Mouse (Mus musculus) liver, embryonic 14.5 days (tissue): Measurements from ENCODE around the gene Gpd2. TPM values are rescaled to one million over a fixed set of nuclear protein-coding genes. Genes with fewer than 3 reads are reported as not detected.

Experiments used
- ATAC-seq: fragments of 200-750 bp; cut with Nextera tagmentation; 2 replicates; pipeline ENCODE4 v1.8.0; 2017; ENCODE audit warnings: moderate number of reproducible peaks, mild to moderate bottlenecking, moderate library complexity; ENCODE audit not compliant: insufficient read depth
- DNase-seq, 3 experiments: peaks; one replicate each; pipeline ENCODE4 v3.0.0-alpha.2; 2012 to 2013; ENCODE audit warnings: low read depth in 3 of 3, low spot score in 3 of 3
- H3K27ac ChIP-seq: fragments of 300-500 bp; sonication (generic); 2 replicates; pipeline ENCODE4 v1.5.1; 2014; ENCODE audit warnings: moderate library complexity, mild to moderate bottlenecking, control low read depth, inconsistent platforms
- H3K27me3 ChIP-seq: fragments of 300-500 bp; sonication (generic); 2 replicates; pipeline ENCODE4 v1.6.1; 2014; ENCODE audit warnings: mild to moderate bottlenecking, low read length, moderate library complexity; ENCODE audit not compliant: control insufficient read depth, insufficient read depth
- H3K36me3 ChIP-seq: fragments of 300-500 bp; sonication (generic); replicated peaks from 2 replicates; pipeline ENCODE4 v1.6.1; 2014; ENCODE audit warnings: low read depth; ENCODE audit not compliant: control insufficient read depth, insufficient read depth
- H3K4me1 ChIP-seq, 2 experiments: fragments of 200-500 bp in 1 of 2; fragments of 300-500 bp in 1 of 2; sonication (generic) in 1 of 2; replicated peaks; 2 replicates each; pipeline ENCODE4 v1.6.1; 2012 to 2014; ENCODE audit warnings: antibody characterized with exemption in 1 of 2, inconsistent platforms in 1 of 2, low read length in 1 of 2; ENCODE audit not compliant: control insufficient read depth in 2 of 2, insufficient read depth in 2 of 2
- H3K4me2 ChIP-seq: fragments of 300-500 bp; sonication (generic); 2 replicates; pipeline ENCODE4 v1.6.1; 2014; ENCODE audit warnings: low read depth, mild to moderate bottlenecking, control low read depth, moderate library complexity
- H3K4me3 ChIP-seq, 2 experiments: fragments of 200-500 bp in 1 of 2; fragments of 300-500 bp in 1 of 2; sonication (generic) in 1 of 2; 2 replicates each; pipeline ENCODE4 v1.5.1; 2012 to 2014; ENCODE audit warnings: low read depth in 2 of 2, low read length in 2 of 2, mild to moderate bottlenecking in 2 of 2, control low read depth in 1 of 2, inconsistent platforms in 1 of 2, moderate library complexity in 1 of 2; ENCODE audit not compliant: insufficient read depth in 1 of 2
- H3K9ac ChIP-seq: fragments of 300-500 bp; sonication (generic); replicated peaks from 2 replicates; pipeline ENCODE4 v1.6.1; 2014; ENCODE audit warnings: mild to moderate bottlenecking, control low read depth, moderate library complexity
- H3K9me3 ChIP-seq: fragments of 300-500 bp; sonication (generic); 2 replicates; pipeline ENCODE4 v1.6.1; 2016; ENCODE audit warnings: low read length, mixed read lengths; ENCODE audit not compliant: control insufficient read depth
- CTCF ChIP-seq: IDR thresholded peaks from 2 replicates; pipeline ENCODE4 v1.5.1; 2016; ENCODE audit warnings: antibody characterized with exemption, low read depth, control low read depth
- EP300 ChIP-seq: IDR thresholded peaks from 2 replicates; pipeline ENCODE4 v1.6.1; 2016; ENCODE audit warnings: antibody characterized with exemption, low read depth
- WGBS: fragments of 180-500 bp; shearing (Covaris S2); extraction: QIAGEN DNeasy Blood & Tissue Kit; methylation state at CpG from one replicate; pipeline ENCODE4 v1.1.7; 2014; ENCODE audit not compliant: insufficient replicate concordance; 5-methylcytosine and 5-hydroxymethylcytosine counted together
- polyA plus RNA-seq, 2 experiments: library from polyadenylated mRNA; depleted of rRNA in 1 of 2; stranded (reverse) in 1 of 2; unstranded in 1 of 2; fragments of >200 nt; fragmentation: Nextera tagmentation in 1 of 2; extraction: Ambion mirVana in 1 of 2; gene quantifications; 2 replicates each; pipeline versions ENCODE4 v1.2.1 to v1.2.3; 2012 to 2014

Gene Gpd2
- polyA plus RNA-seq, 2 experiments = 2.1 to 4.7 TPM

DNA sequence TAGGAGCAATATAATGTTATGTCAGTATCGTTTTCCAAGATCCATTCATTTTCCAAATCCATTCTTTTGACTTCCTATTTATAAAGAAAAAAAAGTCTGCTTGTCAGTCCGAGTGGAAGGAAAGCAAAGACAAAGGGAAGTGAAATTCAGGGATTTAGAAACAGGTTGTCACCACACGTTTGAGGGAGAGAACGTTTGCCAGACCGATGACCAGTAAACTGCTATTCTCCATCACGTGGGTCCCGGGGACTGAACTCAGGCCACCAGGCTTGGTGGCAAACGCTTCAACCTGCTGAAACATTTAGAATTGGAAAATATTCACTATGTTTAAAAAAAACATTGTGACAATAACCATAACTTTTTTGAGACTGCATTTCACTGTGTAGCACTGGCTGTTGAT lies 93.8 kb downstream of the Gpd2 start:
- H3K4me2 ChIP-seq = no peak overlapping the region
- no peak for ATAC-seq
- H3K4me3 ChIP-seq = no peak overlapping the region
- 49% methylated on average over 8 of the region's 8 CpGs for WGBS
- no peak for DNase-seq
- H3K9ac ChIP-seq = no peak overlapping the region
- H3K27ac ChIP-seq = no peak overlapping the region
- H3K9me3 ChIP-seq = no peaks in the 10 kb centered on the region
- no peaks in the 10 kb centered on the region for H3K27me3 ChIP-seq
- no peak for TF ChIP-seq EP300
- no peak for TF ChIP-seq CTCF
- H3K4me1 ChIP-seq = no peaks in the 10 kb centered on the region; a peak in 1 of 4 replicates
- no peaks in the 10 kb centered on the region for H3K36me3 ChIP-seq

DNA sequence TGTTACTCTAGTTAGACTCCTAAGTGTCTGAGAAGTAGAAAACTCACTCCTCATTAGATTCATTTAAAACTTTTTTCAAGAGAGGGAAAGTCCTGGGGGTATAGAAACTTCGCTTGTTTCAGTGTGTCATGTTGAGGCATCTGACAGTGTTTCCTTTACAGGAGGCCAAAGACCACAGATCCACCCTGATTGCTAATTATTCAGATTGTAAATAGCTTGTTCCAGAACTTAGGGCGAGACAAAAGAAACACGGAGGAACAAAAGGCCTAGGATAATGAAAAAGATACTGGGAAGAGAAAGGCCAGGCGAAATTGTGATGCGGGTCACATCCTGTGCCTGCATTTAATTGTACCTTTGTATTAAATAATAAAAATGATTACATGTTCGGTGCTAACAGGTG lies 96.0 kb downstream of the Gpd2 start:
- Histone ChIP-seq H3K27ac (no peak overlapping the region), H3K4me3 (no peak overlapping the region), H3K36me3 (no peaks in the 10 kb centered on the region), H3K27me3 (no peaks in the 10 kb centered on the region), H3K9ac (no peak overlapping the region), H3K4me1 (no peaks in the 10 kb centered on the region; a peak in 1 of 4 replicates), H3K9me3 (no peaks in the 10 kb centered on the region), H3K4me2 (no peak overlapping the region)
- DNase-seq (no peak), ATAC-seq (no peak)
- TF ChIP-seq EP300 = no peak
- no peak for TF ChIP-seq CTCF
- 72% methylated on average over 6 of the region's 6 CpGs for WGBS

- H3K4me3 ChIP-seq = no peak overlapping the region
- H3K36me3 ChIP-seq = no peaks in the 10 kb centered on the region
- TF ChIP-seq EP300 (no peak), CTCF (no peak)
- ATAC-seq = no peak
- 73% methylated on average over 15 of the region's 15 CpGs for WGBS
- H3K27ac ChIP-seq = no peak overlapping the region
- no peaks in the 10 kb centered on the region for H3K9me3 ChIP-seq
- H3K27me3 ChIP-seq = no peaks in the 10 kb centered on the region
- H3K9ac ChIP-seq = no peak overlapping the region
- H3K4me2 ChIP-seq = no peak overlapping the region
- no peaks in the 10 kb centered on the region for H3K4me1 ChIP-seq
- DNase-seq = no peak
Observed at GRCm38 (mm10) chr2:57335397-57335796, 98.0 kb downstream of the Gpd2 start.

DNA sequence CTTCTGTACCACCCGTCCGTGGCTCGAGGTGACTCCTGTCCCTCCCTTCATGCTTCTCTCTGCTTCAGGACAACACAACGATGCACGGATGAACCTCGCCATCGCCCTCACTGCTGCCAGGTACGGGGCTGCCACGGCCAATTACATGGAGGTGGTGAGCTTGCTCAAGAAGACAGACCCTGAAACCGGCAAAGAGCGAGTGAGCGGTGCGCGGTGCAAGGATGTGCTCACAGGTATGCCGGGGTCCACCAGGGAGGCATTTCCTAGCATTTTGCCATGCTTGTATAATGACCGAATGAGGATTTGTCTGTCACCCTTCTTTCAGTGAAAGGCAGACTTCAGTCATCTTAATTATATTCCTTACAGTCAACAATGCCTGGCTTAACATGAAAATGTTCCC lies 101.3 kb downstream of the Gpd2 start:
- WGBS = 84% methylated on average over 16 of the region's 16 CpGs
- Histone ChIP-seq H3K36me3 (no peaks in the 10 kb centered on the region), H3K4me2 (no peak overlapping the region), H3K27me3 (no peaks in the 10 kb centered on the region), H3K4me3 (no peak overlapping the region), H3K4me1 (no peaks in the 10 kb centered on the region), H3K27ac (no peak overlapping the region), H3K9me3 (no peaks in the 10 kb centered on the region), H3K9ac (no peak overlapping the region)
- DNase-seq = no peak
- no peak for ATAC-seq
- TF ChIP-seq EP300 (no peak), CTCF (no peak)

DNA sequence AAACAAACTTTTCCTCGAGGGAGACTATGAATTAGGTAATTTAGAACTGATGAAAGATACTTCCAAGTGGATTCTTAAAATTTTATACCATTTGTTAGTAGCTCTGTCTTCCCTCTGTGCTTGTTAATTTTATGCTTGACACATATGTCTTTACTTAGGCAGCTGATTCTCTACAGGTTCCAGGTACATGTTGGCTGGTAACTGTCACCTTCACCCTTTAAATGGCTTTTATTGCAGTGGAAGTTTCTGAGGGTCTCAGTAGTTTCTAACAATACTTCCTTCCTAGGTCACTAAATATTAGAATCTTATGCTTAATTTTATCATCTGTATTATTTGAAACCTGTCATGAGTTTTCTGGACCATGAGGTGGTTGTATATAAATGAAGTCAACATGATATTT lies 105.5 kb downstream of the Gpd2 start:
- 54% methylated on average over 1 of the region's 1 CpGs for WGBS
- H3K9me3 ChIP-seq = no peaks in the 10 kb centered on the region
- no peaks in the 10 kb centered on the region for H3K27me3 ChIP-seq
- TF ChIP-seq EP300 = no peak
- TF ChIP-seq CTCF = no peak
- no peak overlapping the region for H3K4me2 ChIP-seq
- no peak for ATAC-seq
- H3K4me3 ChIP-seq = no peak overlapping the region
- no peaks in the 10 kb centered on the region for H3K4me1 ChIP-seq
- no peak overlapping the region for H3K27ac ChIP-seq
- DNase-seq = no peak
- H3K36me3 ChIP-seq = no peaks in the 10 kb centered on the region
- H3K9ac ChIP-seq = no peak overlapping the region
